Mouse (Mus musculus) stomach, embryonic 14.5 days (tissue): Measurements from ENCODE around the gene Cntn4. TPM values are rescaled to one million over a fixed set of nuclear protein-coding genes. Genes with fewer than 3 reads are reported as not detected.

Experiments
- ATAC-seq: fragments of 200-750 bp; cut with Nextera tagmentation; 2 replicates; pipeline ENCODE4 v1.8.0; 2017; ENCODE audit warnings: low read depth, moderate TSS enrichment; ENCODE audit not compliant: insufficient number of reproducible peaks, insufficient read depth, low FRiP score
- H3K27ac ChIP-seq: fragments of 300-500 bp; sonication (generic); 2 replicates; pipeline ENCODE4 v1.5.1; 2014; ENCODE audit warnings: mild to moderate bottlenecking, low read length, moderate library complexity, mixed read lengths
- H3K27me3 ChIP-seq: fragments of 300-500 bp; sonication (generic); 2 replicates; pipeline ENCODE4 v1.6.1; 2014; ENCODE audit warnings: low read length, control low read depth, mixed read lengths; ENCODE audit not compliant: control insufficient read depth, insufficient read depth
- H3K36me3 ChIP-seq: fragments of 300-500 bp; sonication (generic); 2 replicates; pipeline ENCODE4 v1.6.1; 2014; ENCODE audit warnings: mild to moderate bottlenecking, control low read depth, low read length, moderate library complexity, mixed read lengths; ENCODE audit not compliant: control insufficient read depth, insufficient read depth
- H3K4me1 ChIP-seq: fragments of 300-500 bp; sonication (generic); 2 replicates; pipeline ENCODE4 v1.6.1; 2014; ENCODE audit warnings: low read length, control low read depth, mixed read lengths; ENCODE audit not compliant: control insufficient read depth, insufficient read depth
- H3K4me2 ChIP-seq: fragments of 300-500 bp; sonication (generic); replicated peaks from 2 replicates; pipeline ENCODE4 v1.6.1; 2014; ENCODE audit warnings: low read depth, low read length, control low read depth
- H3K4me3 ChIP-seq: fragments of 300-500 bp; sonication (generic); 2 replicates; pipeline ENCODE4 v1.5.1; 2014; ENCODE audit warnings: low read depth, low read length, control low read depth
- H3K9ac ChIP-seq: fragments of 300-500 bp; sonication (generic); replicated peaks from 2 replicates; pipeline ENCODE4 v1.6.1; 2014; ENCODE audit warnings: low read depth, mild to moderate bottlenecking, control low read depth, low read length, moderate library complexity, mixed read lengths
- H3K9me3 ChIP-seq: fragments of 300-500 bp; sonication (generic); 2 replicates; pipeline ENCODE4 v1.6.1; 2016; ENCODE audit warnings: low read depth, low read length, control low read depth; ENCODE audit not compliant: control insufficient read depth
- WGBS: fragments of 180-500 bp; shearing (Covaris S2); extraction: QIAGEN DNeasy Blood & Tissue Kit; methylation state at CpG from one replicate; pipeline ENCODE4 v1.1.7; 2014; 5-methylcytosine and 5-hydroxymethylcytosine counted together
- polyA plus RNA-seq: library from polyadenylated mRNA; unstranded; fragments of >200 nt; fragmentation: Nextera tagmentation; extraction: Ambion mirVana; gene quantifications from 2 replicates; pipeline ENCODE4 v1.2.1, GENCODE M21; 2014

Gene Cntn4
- polyA plus RNA-seq, 1 experiment from 2014 or later, result 5.2 TPM

GRCm38 (mm10) chr6:106458166-106458565 is 780.7 kb downstream of the Cntn4 start:
- Histone ChIP-seq H3K27me3 (no peaks in the 10 kb centered on the region), H3K4me2 (no peak overlapping the region), H3K9me3 (no peaks in the 10 kb centered on the region), H3K4me3 (no peak overlapping the region), H3K36me3 (no peaks in the 10 kb centered on the region), H3K27ac (no peak overlapping the region), H3K9ac (no peak overlapping the region), H3K4me1 (no peaks in the 10 kb centered on the region)
- WGBS, result 65% methylated on average over 6 of the region's 6 CpGs
- ATAC-seq, result no peak

GRCm38 (mm10) chr6:106462403-106462802 is 784.9 kb downstream of the Cntn4 start:
- H3K27ac ChIP-seq, result no peak overlapping the region
- WGBS, result 91% methylated on average over 6 of the region's 6 CpGs
- no peaks in the 10 kb centered on the region for H3K36me3 ChIP-seq
- no peak for ATAC-seq
- no peaks in the 10 kb centered on the region for H3K27me3 ChIP-seq
- H3K4me1 ChIP-seq, result no peaks in the 10 kb centered on the region
- no peak overlapping the region for H3K4me3 ChIP-seq
- H3K4me2 ChIP-seq, result no peak overlapping the region
- H3K9ac ChIP-seq, result no peak overlapping the region
- H3K9me3 ChIP-seq, result no peaks in the 10 kb centered on the region

GRCm38 (mm10) chr6:106463857-106464256 is 786.4 kb downstream of the Cntn4 start:
- Histone ChIP-seq H3K9me3 (no peaks in the 10 kb centered on the region), H3K4me1 (no peaks in the 10 kb centered on the region), H3K36me3 (no peaks in the 10 kb centered on the region), H3K27me3 (no peaks in the 10 kb centered on the region), H3K4me2 (no peak overlapping the region), H3K4me3 (no peak overlapping the region), H3K9ac (no peak overlapping the region), H3K27ac (no peak overlapping the region)
- 78% methylated on average over 2 of the region's 2 CpGs for WGBS
- no peak for ATAC-seq

- Histone ChIP-seq H3K4me3 (no peak overlapping the region), H3K9ac (no peak overlapping the region), H3K9me3 (no peaks in the 10 kb centered on the region), H3K4me2 (no peak overlapping the region), H3K27ac (no peak overlapping the region), H3K27me3 (no peaks in the 10 kb centered on the region), H3K4me1 (no peaks in the 10 kb centered on the region), H3K36me3 (no peaks in the 10 kb centered on the region)
- no peak for ATAC-seq
- 10% methylated on average over 2 of the region's 2 CpGs for WGBS
These were observed 788.3 kb downstream of the Cntn4 start for GRCm38 (mm10) chr6:106465766-106466165.

- ATAC-seq, result no peak
- H3K9ac ChIP-seq, result no peak overlapping the region
- H3K4me2 ChIP-seq, result no peak overlapping the region
- no peaks in the 10 kb centered on the region for H3K4me1 ChIP-seq
- no peaks in the 10 kb centered on the region for H3K36me3 ChIP-seq
- no peak overlapping the region for H3K4me3 ChIP-seq
- no peaks in the 10 kb centered on the region for H3K27me3 ChIP-seq
- WGBS, result 56% methylated on average over 5 of the region's 5 CpGs
- no peaks in the 10 kb centered on the region for H3K9me3 ChIP-seq
- H3K27ac ChIP-seq, result no peak overlapping the region
These were observed 789.0 kb downstream of the Cntn4 start for GRCm38 (mm10) chr6:106466267-106467029.

GRCm38 (mm10) chr6:106471840-106472608 is 794.6 kb downstream of the Cntn4 start:
- WGBS, result 72% methylated on average over 2 of the region's 2 CpGs
- no peaks in the 10 kb centered on the region for H3K27me3 ChIP-seq
- H3K4me1 ChIP-seq, result no peaks in the 10 kb centered on the region
- H3K4me2 ChIP-seq, result no peak overlapping the region
- H3K36me3 ChIP-seq, result no peaks in the 10 kb centered on the region
- H3K27ac ChIP-seq, result no peak overlapping the region
- no peak overlapping the region for H3K4me3 ChIP-seq
- no peaks in the 10 kb centered on the region for H3K9me3 ChIP-seq
- ATAC-seq, result no peak
- H3K9ac ChIP-seq, result no peak overlapping the region

- Histone ChIP-seq H3K27ac (no peak overlapping the region), H3K27me3 (no peaks in the 10 kb centered on the region), H3K36me3 (no peaks in the 10 kb centered on the region), H3K9ac (no peak overlapping the region), H3K4me1 (no peaks in the 10 kb centered on the region), H3K4me3 (no peak overlapping the region), H3K4me2 (no peak overlapping the region), H3K9me3 (no peaks in the 10 kb centered on the region)
- WGBS, result 81% methylated on average over 2 of the region's 2 CpGs
- no peak for ATAC-seq
These were observed 796.4 kb downstream of the Cntn4 start for GRCm38 (mm10) chr6:106473871-106474270.

- no peaks in the 10 kb centered on the region for H3K9me3 ChIP-seq
- no peak overlapping the region for H3K4me2 ChIP-seq
- ATAC-seq, result no peak
- no peak overlapping the region for H3K4me3 ChIP-seq
- no peaks in the 10 kb centered on the region for H3K36me3 ChIP-seq
- H3K9ac ChIP-seq, result no peak overlapping the region
- H3K27ac ChIP-seq, result no peak overlapping the region
- WGBS, result 86% methylated on average over 1 of the region's 1 CpGs
- H3K27me3 ChIP-seq, result no peaks in the 10 kb centered on the region
- no peaks in the 10 kb centered on the region for H3K4me1 ChIP-seq
These were observed 804.1 kb downstream of the Cntn4 start for GRCm38 (mm10) chr6:106481533-106481932.
